Mouse (Mus musculus) adipocyte (in vitro differentiated cells): ENCODE measurements at regions not wholly inside any gene's neighbourhood (a gene's known extent, or its start where the extent isn't known, plus 50 kb on each side); places are given as distances from the start of the nearest gene placed in this dataset.

ENCODE experiments used
- DNase-seq: peaks from one replicate; pipeline ENCODE4 v3.0.0-alpha.2; 2016; ENCODE audit warnings: low spot score

DNA sequence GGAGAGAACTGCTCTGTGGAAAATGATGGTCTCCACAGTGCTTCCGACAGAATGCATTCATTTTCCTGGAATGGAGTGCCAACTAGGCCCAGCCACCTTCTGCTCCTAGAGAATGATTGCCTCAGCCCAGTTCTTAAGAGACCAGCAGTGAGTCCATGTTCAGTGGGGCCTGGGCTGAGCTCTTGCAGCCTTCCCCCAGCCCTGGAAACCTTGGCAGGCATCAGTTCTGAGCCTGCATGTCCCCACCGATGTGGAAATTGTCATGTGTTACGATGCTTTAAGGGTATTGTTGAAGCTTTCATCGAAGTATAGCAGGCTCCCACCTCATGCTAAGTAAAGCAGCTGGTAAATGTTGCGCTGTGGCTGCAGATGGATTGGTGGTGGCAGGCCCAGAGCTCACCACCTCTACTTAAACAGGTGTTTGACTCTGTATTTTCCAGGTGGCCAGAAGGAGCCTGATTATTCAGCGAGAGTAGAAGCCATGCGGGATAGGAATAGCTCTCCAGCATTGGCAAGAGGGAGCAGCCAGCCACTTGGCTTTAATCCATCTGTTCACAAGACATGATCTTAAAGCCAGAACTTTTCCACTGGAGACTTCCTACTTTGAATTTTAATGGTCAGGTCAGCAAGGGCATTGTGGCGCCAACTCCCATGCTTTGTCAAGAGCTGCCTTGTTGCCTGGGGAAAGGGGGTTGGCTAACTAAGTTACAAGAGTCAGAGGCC is 437.5 kb downstream of the Meis1 start:
- peak; percentile 65 for DNase-seq

- DNase-seq = no peak
These were observed 447.1 kb downstream of the Meis1 start for GRCm38 (mm10) chr11:18571557-18572209.

GRCm38 (mm10) chr11:18563011-18563410 is 455.8 kb downstream of the Meis1 start:
- DNase-seq = no peak

DNA sequence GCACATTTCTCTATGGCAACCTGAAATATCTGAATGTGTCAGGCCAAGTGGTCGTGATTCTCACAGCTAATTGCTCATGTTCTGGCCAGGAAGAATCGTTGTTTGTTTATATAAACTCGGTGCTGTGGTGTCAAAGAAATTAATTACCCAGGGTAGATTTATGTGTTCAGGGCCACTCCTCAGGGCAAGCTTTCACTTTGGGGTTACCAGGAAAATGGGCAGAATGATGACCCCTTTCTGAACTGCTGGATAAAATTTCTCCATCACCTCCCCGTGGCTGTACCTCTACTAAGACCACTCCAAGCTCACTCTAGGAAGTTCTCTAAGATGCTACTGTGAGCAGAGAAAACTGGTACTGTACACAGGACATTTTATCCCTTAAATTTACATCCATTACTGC is 460.1 kb downstream of the Meis1 start:
- DNase-seq = no peak

GRCm38 (mm10) chr11:18535592-18535857 is 483.3 kb downstream of the Meis1 start:
- no peak for DNase-seq

DNA sequence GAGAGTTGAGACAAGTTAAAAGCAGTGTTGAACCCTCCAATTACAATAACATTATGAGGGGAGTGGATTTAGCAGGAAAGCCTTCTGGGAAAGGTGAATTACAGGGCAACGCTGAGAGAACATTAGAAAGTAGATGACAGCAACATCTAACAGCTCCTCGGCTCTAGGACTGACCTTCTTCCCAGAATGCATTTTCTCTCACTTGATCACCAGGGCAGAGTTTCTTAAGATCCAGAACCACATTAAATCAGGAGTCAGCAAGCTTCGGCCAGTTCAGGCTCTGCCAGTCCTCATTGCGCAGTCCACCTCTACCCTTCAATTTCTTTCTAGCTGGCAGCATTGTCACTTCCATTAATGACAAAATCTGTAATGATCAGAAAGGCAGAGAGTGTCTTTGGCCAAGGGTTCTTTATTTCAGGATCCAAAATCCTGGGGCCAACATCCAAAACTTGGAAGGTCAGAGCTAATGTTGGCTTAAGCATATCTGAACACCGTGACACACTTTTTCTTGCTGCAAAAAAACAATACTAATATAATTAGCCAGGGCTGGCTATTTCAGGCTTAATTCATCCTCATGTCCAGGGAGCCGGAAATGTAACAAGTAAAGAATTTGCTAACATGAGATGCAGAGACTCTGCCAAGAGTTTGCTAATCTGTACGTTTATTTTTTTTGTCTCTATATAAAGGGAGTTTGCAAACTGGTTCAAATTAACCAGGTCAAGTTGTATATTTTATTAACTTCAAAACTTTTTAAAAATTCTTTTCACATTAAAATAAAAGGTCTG is 483.8 kb downstream of the Meis1 start:
- peak; percentile 70 for DNase-seq

DNA sequence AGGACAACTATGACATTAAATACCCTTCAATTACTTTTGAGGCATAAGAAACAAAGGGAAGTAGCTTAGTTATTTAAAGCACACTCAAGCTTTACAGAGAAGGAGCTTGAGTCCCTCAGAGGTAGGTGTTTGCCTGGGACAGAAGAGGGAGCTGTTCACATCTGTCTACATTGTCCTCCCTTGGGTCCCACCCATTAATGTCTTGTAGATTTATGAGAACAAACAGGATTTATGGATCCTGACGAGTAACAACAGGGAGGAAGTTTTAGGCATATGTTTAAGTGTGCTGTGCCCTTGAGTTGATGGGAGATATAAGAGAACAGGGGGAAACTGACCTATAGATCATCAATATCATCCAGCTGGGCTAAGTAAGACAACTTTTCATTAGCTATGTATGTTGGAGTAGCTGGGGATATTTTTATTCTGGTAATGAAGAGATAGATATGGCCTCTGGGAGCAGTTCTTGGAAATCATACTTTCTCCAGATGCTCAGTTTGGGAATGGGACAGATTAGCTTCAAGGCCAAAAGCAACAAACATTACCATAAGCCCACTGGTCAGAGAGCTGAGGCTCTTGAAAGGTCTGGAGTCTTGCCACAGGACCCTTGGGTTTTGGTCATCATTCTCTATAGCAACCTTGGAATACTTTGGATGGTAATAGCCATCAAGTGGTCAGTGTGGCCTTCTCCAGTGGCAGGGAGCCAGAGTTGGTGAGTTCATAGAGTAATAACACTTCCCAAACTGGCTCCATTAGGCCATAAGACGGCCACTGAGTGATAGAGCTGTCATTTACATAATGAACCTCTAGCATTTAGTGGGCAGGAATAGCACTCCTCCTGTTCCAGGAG is 487.3 kb downstream of the Meis1 start:
- DNase-seq = no peak

GRCm38 (mm10) chr11:18528568-18528967 is 490.2 kb downstream of the Meis1 start:
- DNase-seq = no peak

- DNase-seq = no peak
These were observed 523.6 kb downstream of the Meis1 start for GRCm38 (mm10) chr11:18495108-18495757.

GRCm38 (mm10) chr11:18493981-18494380 is 524.8 kb downstream of the Meis1 start:
- no peak for DNase-seq

- DNase-seq = peak; percentile 32
These were observed 525.7 kb downstream of the Meis1 start for GRCm38 (mm10) chr11:18493086-18493485.

DNA sequence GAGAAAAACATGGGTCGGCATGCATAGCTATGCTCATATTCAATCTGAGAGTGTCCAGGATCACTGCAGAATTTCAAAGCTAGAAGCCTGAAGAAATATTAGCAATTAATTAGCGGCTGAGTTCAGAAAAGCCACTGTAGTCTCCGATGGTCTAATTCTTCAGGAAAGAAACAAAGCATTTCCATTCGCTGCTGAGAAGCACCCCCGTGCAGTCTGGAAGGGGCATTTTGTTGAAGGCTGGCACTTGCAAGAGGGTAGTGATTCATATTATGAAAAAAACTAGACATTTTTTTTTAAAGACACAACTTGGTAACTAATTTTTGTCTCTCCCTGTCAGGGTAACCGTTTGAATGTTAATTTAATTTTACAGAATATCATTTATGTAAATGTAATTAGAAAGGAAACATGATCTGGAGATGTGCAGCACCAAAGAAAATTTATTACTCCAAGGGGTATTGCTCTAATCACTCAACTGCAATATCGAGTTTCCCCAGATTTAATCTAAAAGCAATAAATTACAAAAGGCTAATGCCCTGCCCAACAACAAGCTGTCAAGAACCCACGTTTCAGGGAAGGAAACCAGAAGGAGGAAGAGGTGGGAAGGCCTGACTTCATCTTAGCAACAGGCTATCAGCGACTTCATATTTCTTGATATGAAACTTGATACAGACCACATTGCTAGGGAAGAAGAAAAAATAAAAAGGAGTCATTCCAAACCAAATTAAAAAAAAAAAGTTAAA is 529.1 kb downstream of the Meis1 start:
- DNase-seq = no peak

DNA sequence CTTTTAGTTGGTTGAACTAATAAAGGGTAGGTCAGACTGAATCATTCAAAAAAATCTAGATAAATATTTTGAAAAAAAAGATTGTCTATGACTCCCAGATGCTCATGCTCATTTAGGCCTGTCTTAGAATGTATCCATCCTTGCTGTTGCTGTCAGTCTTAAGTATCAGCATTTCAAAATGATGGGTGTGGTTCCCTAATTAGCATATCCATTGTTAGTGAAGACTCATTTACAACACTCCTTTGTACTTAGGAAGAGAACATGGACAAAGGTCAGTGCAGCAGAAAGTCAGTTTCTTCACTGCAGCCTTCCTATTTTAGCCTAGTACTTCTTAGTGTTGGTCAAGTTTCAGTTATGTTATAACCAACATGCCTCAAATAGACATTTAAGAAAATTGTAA is 525.2 kb upstream of the Etaa1 start:
- DNase-seq = no peak

- no peak for DNase-seq
These were observed 497.6 kb upstream of the Etaa1 start for GRCm38 (mm10) chr11:18451271-18451670.

- DNase-seq = no peak
These were observed 495.2 kb upstream of the Etaa1 start for GRCm38 (mm10) chr11:18448879-18449278.

DNA sequence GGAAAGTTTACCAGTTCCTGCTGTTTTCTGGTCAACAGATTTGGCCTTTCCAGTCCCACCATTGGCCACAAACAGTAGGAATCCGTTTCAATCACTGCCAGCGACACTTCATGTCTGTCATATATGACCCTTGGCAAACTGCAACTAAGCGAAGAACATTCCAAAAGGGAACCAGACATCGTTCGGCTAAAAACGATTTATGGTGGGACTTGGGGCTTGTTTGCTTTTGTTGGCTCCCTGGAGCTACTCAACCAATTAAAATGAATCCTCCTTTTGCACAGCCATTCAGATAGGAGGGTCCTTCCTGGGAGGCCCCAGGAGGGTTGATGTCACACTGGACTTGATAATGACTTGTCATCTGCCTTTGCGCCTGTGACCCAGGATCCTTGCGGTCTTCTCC is 490.9 kb upstream of the Etaa1 start:
- DNase-seq = no peak

- no peak for DNase-seq
These were observed 490.4 kb upstream of the Etaa1 start for GRCm38 (mm10) chr11:18444101-18444500.

DNA sequence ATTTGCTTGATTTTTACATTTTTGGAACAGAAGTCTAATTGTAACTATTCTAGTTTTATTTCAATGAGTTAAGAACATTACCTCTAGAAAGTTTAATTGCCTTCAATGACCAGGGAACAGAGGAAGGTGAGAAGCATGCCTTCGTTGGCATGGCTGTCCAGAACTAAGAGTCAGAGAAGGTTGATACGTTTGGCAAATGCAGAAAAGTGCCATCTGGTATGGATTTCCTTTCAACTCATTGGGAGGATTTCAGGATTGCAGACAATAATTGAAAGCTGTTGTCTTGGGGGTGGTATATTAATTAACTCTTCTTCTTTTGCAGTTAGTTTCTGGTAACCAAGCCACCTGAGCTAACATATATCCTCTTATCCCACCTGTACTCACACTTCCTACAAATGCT is 489.5 kb upstream of the Etaa1 start:
- DNase-seq = no peak

DNA sequence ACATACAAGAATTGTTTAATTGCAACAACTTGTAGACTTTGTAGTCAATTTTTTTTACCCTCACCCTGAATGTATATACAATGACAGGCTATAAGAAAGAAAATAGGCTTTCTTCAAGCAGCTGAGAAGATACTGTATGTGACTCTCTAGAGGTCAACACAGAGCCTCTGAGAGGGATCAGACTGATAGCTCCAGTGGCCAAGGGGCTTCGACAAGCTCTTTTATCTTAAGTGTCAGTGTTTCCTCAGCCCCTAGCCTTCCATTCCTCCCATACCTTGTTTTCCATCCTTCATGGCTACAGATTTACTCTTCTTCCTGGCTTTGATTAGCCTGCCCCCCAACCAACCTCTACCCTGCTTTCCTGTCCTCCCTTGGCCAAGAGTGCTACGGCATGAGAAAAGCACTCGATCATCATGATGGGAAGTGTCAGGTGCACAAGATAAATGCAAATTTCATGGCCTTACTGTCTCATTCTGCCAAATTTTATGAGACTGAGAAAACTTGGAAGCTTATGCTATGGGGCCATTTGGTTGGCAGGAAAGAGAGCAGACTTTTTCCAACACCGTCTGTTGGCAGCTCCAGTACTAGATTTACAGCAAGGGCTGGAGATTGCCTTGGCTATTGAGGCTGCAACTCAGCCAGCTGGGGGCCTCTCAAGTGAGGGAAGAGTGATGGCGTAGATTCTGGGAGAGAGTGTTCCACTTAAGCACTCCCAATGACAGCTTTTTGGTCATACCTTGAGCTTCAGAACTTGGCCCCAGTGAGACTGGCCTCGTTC is 484.3 kb upstream of the Etaa1 start:
- peak; percentile 64 for DNase-seq

DNA sequence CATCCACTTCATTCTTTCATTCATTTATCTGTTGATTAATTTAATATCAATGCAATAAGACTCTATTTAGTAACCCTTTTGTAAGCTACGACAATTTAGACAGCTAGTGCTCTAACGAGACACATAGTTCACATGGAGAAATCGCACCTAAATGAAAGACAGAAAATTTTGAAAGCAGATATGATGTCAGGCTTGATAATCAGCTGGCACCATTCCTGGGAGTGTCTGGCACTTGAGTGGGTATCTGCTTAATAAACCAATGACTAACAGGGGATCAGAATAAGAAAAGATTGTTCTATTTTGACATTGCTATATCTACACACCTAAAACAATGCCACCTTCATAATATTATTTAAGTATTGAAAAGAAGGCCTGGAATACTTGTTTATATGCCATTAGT is 467.4 kb upstream of the Etaa1 start:
- no peak for DNase-seq
